Comparison of ENCODE assay signal across 11 mouse cellular contexts in genomic region chr5:115978255-115978654, GRCm38 (mm10). TPM values are rescaled to one million over a fixed set of nuclear protein-coding genes. Genes with fewer than 3 reads are reported as not detected.
A peak's percentile ranks its signal among the peaks of the same experiment; 100 is the strongest.
DNase-seq lines count a peak whose midpoint lies in the region; ATAC-seq and TF ChIP-seq lines count a peak whose summit lies in the region.
"Had no signal": no experiment of that assay in that cellular context is flagged by ENCODE, and none has a peak within 500 bp of the region (broad histone marks: within the 10 kb centered on the region; RNA-seq: fewer than 3 reads in every experiment).

No protein-coding gene starts in this region.

- no peak overlapping the region for H3K9ac ChIP-seq in kidney, postnatal 0 days (ENCODE audit: low read depth, low read length)
- no peak overlapping the region for H3K9ac ChIP-seq in hindbrain, embryonic 12.5 days
- no peak overlapping the region for H3K9ac ChIP-seq in liver, postnatal 0 days (replicated peaks)

- no peak for TF ChIP-seq EP300 in liver, postnatal 0 days (IDR thresholded peaks at IDR 0.05; ENCODE audit: low read depth)

- 30% methylated on average over 5 of the region's 5 CpGs for WGBS in kidney, postnatal 0 days
- WGBS in hindbrain, embryonic 12.5 days = 65% methylated on average over 5 of the region's 5 CpGs
- WGBS in liver, postnatal 0 days (ENCODE audit: insufficient replicate concordance) = 74% methylated on average over 5 of the region's 5 CpGs

- peak; percentile 19; the same call in 1 of the 2 replicates for ATAC-seq in kidney, postnatal 0 days (replicated peaks; ENCODE audit: low FRiP score, low read depth)
- no peak for ATAC-seq in hindbrain, embryonic 12.5 days (ENCODE audit: low FRiP score)
- ATAC-seq in liver, postnatal 0 days = peak; percentile 5; the same call in 1 of the 2 replicates

- H3K27ac ChIP-seq in kidney, postnatal 0 days = peak overlapping the region; percentile 85
- H3K27ac ChIP-seq in hindbrain, embryonic 12.5 days = peak overlapping the region; percentile 55; the same call in 1 of the 2 replicates
- peak overlapping the region; percentile 78 for H3K27ac ChIP-seq in liver, postnatal 0 days (ENCODE audit: low read depth)

- peak; percentile 17 for DNase-seq in embryo, embryonic 10 days (ENCODE audit: low spot score)
- DNase-seq in embryo, embryonic 11 days = no peak
- peak; percentile 40 for DNase-seq in kidney, postnatal 0 days (ENCODE audit: low spot score)
- no peak for DNase-seq in kidney, adult 11 months
- DNase-seq in liver, postnatal 0 days = no peak
- DNase-seq in urinary bladder, postnatal 14 days (ENCODE audit: low spot score) = no peak
- no peak for DNase-seq in cerebellum, postnatal 25 days
- DNase-seq: cerebellum, adult 11 months had no signal

- H3K4me1 ChIP-seq in kidney, postnatal 0 days (replicated peaks; ENCODE audit: insufficient read depth, low read length) = peaks cover 22% of the 10 kb centered on the region
- peaks cover 6% of the 10 kb centered on the region; the same call in 1 of the 2 replicates for H3K4me1 ChIP-seq in hindbrain, embryonic 12.5 days
- H3K4me1 ChIP-seq in liver, postnatal 0 days (ENCODE audit: insufficient read depth) = peaks cover 18% of the 10 kb centered on the region

- H3K36me3 ChIP-seq in kidney, postnatal 0 days (ENCODE audit: insufficient read depth, low read length) = no peaks in the 10 kb centered on the region
- peaks cover 26% of the 10 kb centered on the region; the same call in 1 of the 2 replicates for H3K36me3 ChIP-seq in hindbrain, embryonic 12.5 days
- peaks cover 67% of the 10 kb centered on the region for H3K36me3 ChIP-seq in liver, postnatal 0 days (replicated peaks; ENCODE audit: insufficient read depth, low read length)

- peak overlapping the region; percentile 36 for H3K4me2 ChIP-seq in kidney, postnatal 0 days (ENCODE audit: low read length)
- no peak overlapping the region for H3K4me2 ChIP-seq in hindbrain, embryonic 12.5 days (replicated peaks)
- peak overlapping the region; percentile 60; the same call in 1 of the 2 replicates for H3K4me2 ChIP-seq in liver, postnatal 0 days (ENCODE audit: low read depth, low read length)

- no peaks in the 10 kb centered on the region for H3K27me3 ChIP-seq in kidney, postnatal 0 days (ENCODE audit: insufficient read depth, low read length)
- H3K27me3 ChIP-seq in hindbrain, embryonic 12.5 days = no peaks in the 10 kb centered on the region
- H3K27me3 ChIP-seq in liver, postnatal 0 days (ENCODE audit: insufficient read depth, low read length) = no peaks in the 10 kb centered on the region
- H3K27me3 ChIP-seq: Patski had no signal

- no peak overlapping the region for H3K4me3 ChIP-seq in kidney, postnatal 0 days (replicated peaks; ENCODE audit: low read depth, low read length)
- H3K4me3 ChIP-seq in hindbrain, embryonic 12.5 days = no peak overlapping the region
- no peak overlapping the region for H3K4me3 ChIP-seq in liver, postnatal 0 days (ENCODE audit: low read depth, low read length)
- H3K4me3 ChIP-seq: erythroblast, embryonic 14.5 days had no signal

- TF ChIP-seq CTCF in kidney, postnatal 0 days (IDR thresholded peaks at IDR 0.05; ENCODE audit: low read depth) = no peak
- no peak for TF ChIP-seq CTCF in liver, postnatal 0 days (IDR thresholded peaks at IDR 0.05; ENCODE audit: low read depth)

- H3K9me3 ChIP-seq in kidney, postnatal 0 days (replicated peaks; ENCODE audit: low read length) = no peaks in the 10 kb centered on the region
- H3K9me3 ChIP-seq in hindbrain, embryonic 12.5 days (replicated peaks) = no peaks in the 10 kb centered on the region
- no peaks in the 10 kb centered on the region for H3K9me3 ChIP-seq in liver, postnatal 0 days (ENCODE audit: low read length)

RNA-seq across cellular contexts. Expression of gene Prkab1, which starts 46.1 kb away (rescaled TPM):
- polyA plus RNA-seq in kidney, postnatal 0 days (2015; fragmentation: Nextera tagmentation; extraction: Ambion mirVana) = 79.0 and 83.3 TPM in 2 replicates
- 60.5 and 65.0 TPM in 2 replicates for polyA plus RNA-seq in hindbrain, embryonic 12.5 days (2016; fragmentation: Nextera tagmentation; extraction: Ambion mirVana)
- 51.6 and 51.8 TPM in 2 replicates for polyA plus RNA-seq in liver, postnatal 0 days (2015; fragmentation: Nextera tagmentation; extraction: Ambion mirVana)

Comparison
In these comparisons a context has a peak if more than half of its experiments do, and no peak if none do; other contexts are left out.
1. DNase-seq: peak in embryo, embryonic 10 days (single experiment) and kidney, postnatal 0 days (single experiment); none in embryo, embryonic 11 days (single experiment), kidney, adult 11 months (single experiment), liver, postnatal 0 days (single experiment), urinary bladder, postnatal 14 days (single experiment) and cerebellum, postnatal 25 days (0 of 2).
2. Peak in every context shown above with its lines, with median percentiles within 50 percentile points of each other: H3K27ac ChIP-seq.